Mouse (Mus musculus) hindbrain, embryonic 11.5 days (tissue): ENCODE results near the gene Ctsh. TPM values are rescaled to one million over a fixed set of nuclear protein-coding genes. Genes with fewer than 3 reads are reported as not detected.
"Not testable (repeated sequence)": the region's sequence is repeated elsewhere in the genome, so short reads cannot be mapped to it uniquely, and the experiment has no call there.

Source experiments
- ATAC-seq: fragments of 200-750 bp; cut with Nextera tagmentation; 2 replicates; pipeline ENCODE4 v1.8.0; 2017; ENCODE audit warnings: mild to moderate bottlenecking, moderate TSS enrichment, moderate library complexity; ENCODE audit not compliant: low FRiP score
- DNase-seq: peaks from one replicate; pipeline ENCODE4 v3.0.0-alpha.2; 2015; ENCODE audit warnings: low spot score
- H3K27ac ChIP-seq: fragments of 300-500 bp; sonication (generic); 2 replicates; pipeline ENCODE4 v1.5.1; 2014; ENCODE audit warnings: mild to moderate bottlenecking, low read depth, low read length
- H3K27me3 ChIP-seq: fragments of 300-500 bp; sonication (generic); 2 replicates; pipeline ENCODE4 v1.6.1; 2014; ENCODE audit warnings: mild to moderate bottlenecking, low read length, moderate library complexity, mixed read lengths; ENCODE audit not compliant: control insufficient read depth, insufficient read depth
- H3K36me3 ChIP-seq: fragments of 300-500 bp; sonication (generic); 2 replicates; pipeline ENCODE4 v1.6.1; 2014; ENCODE audit warnings: mild to moderate bottlenecking, low read length, moderate library complexity, mixed read lengths; ENCODE audit not compliant: control insufficient read depth, insufficient read depth
- H3K4me1 ChIP-seq: fragments of 300-500 bp; sonication (generic); replicated peaks from 2 replicates; pipeline ENCODE4 v1.6.1; 2014; ENCODE audit warnings: low read length, mixed read lengths; ENCODE audit not compliant: control insufficient read depth, insufficient read depth
- H3K4me2 ChIP-seq: fragments of 300-500 bp; sonication (generic); replicated peaks from 2 replicates; pipeline ENCODE4 v1.6.1; 2014; ENCODE audit warnings: mild to moderate bottlenecking, low read depth, low read length
- H3K4me3 ChIP-seq: fragments of 300-500 bp; sonication (generic); 2 replicates; pipeline ENCODE4 v1.5.1; 2014; ENCODE audit warnings: low read depth, low read length
- H3K9ac ChIP-seq: fragments of 300-500 bp; sonication (generic); 2 replicates; pipeline ENCODE4 v1.6.1; 2014; ENCODE audit warnings: low read depth, low read length
- H3K9me3 ChIP-seq: fragments of 300-500 bp; sonication (generic); 2 replicates; pipeline ENCODE4 v1.6.1; 2016; ENCODE audit warnings: low read length; ENCODE audit not compliant: control insufficient read depth
- WGBS: fragments of 180-500 bp; shearing (Covaris S2); extraction: QIAGEN DNeasy Blood & Tissue Kit; methylation state at CpG from one replicate; pipeline ENCODE4 v1.1.7; 2014; 5-methylcytosine and 5-hydroxymethylcytosine counted together
- polyA plus RNA-seq: library from polyadenylated mRNA; unstranded; fragments of >200 nt; fragmentation: Nextera tagmentation; extraction: Ambion mirVana; gene quantifications from 2 replicates; pipeline ENCODE4 v1.2.1, GENCODE M21; 2014

Gene Ctsh
- polyA plus RNA-seq, 1 experiment from 2014 or later, result 11.6 TPM

DNA sequence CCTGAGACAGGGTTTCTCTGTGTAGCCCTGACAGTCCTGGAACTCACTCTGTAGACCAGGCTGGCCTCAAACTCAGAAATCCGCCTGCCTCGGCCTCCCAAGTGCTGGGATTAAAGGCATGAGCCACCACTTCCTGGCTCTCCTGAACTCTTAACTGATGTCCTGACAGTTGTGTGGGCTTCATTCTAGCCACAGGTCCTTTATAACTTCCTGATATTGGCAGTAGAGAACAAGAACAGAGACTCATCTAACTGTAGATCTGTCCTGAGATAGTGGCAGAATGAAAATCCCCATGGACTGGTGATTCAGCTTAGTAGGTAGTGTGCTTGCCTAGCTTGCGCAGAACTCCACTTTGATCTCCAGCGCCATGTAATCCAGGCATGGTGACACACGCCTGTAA is 7.0 kb downstream of the Ctsh start:
- not testable (repeated sequence) for H3K27me3 ChIP-seq, ATAC-seq, H3K4me1 ChIP-seq, H3K9me3 ChIP-seq, H3K9ac ChIP-seq, H3K36me3 ChIP-seq, DNase-seq, H3K27ac ChIP-seq, H3K4me2 ChIP-seq, H3K4me3 ChIP-seq
- 93% methylated on average over 5 of the region's 5 CpGs for WGBS

GRCm38 (mm10) chr9:90067341-90067740 is 13.4 kb downstream of the Ctsh start:
- DNase-seq (no peak), ATAC-seq (no peak)
- WGBS, result 85% methylated on average over 2 of the region's 2 CpGs
- no peaks in the 10 kb centered on the region for H3K4me1 ChIP-seq
- no peak overlapping the region for H3K4me2 ChIP-seq
- H3K27me3 ChIP-seq, result no peaks in the 10 kb centered on the region
- no peak overlapping the region for H3K9ac ChIP-seq
- no peaks in the 10 kb centered on the region for H3K9me3 ChIP-seq
- no peaks in the 10 kb centered on the region for H3K36me3 ChIP-seq
- H3K4me3 ChIP-seq, result no peak overlapping the region
- H3K27ac ChIP-seq, result no peak overlapping the region

DNA sequence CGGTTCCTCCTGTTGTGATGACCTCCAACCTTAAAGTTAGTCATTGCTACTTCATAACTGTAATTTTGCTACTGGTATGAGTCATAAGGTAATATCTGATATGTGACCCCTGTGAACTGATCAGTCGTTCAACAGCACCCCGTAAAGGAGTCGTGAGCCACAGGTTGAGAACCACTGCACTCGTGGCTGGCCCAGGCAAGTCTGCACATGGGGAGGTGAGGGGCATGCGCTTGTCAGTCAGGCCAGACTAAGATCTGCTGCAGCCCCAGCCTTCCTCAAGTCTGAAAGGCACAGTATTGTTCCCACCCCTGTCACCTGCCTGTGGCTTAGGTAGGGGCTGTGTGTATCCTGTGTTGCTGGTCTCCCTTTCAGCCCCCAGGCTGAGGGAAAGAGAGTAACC is 14.8 kb downstream of the Ctsh start:
- no peaks in the 10 kb centered on the region for H3K4me1 ChIP-seq
- no peaks in the 10 kb centered on the region for H3K9me3 ChIP-seq
- no peak overlapping the region for H3K4me3 ChIP-seq
- ATAC-seq (no peak), DNase-seq (no peak)
- 87% methylated on average over 6 of the region's 6 CpGs for WGBS
- no peaks in the 10 kb centered on the region for H3K36me3 ChIP-seq
- no peaks in the 10 kb centered on the region for H3K27me3 ChIP-seq
- no peak overlapping the region for H3K27ac ChIP-seq
- no peak overlapping the region for H3K4me2 ChIP-seq
- H3K9ac ChIP-seq, result no peak overlapping the region

- DNase-seq (no peak), ATAC-seq (no peak)
- no peaks in the 10 kb centered on the region for H3K4me1 ChIP-seq
- no peaks in the 10 kb centered on the region for H3K36me3 ChIP-seq
- H3K4me3 ChIP-seq, result no peak overlapping the region
- H3K27me3 ChIP-seq, result no peaks in the 10 kb centered on the region
- no peak overlapping the region for H3K9ac ChIP-seq
- no peak overlapping the region for H3K4me2 ChIP-seq
- WGBS, result 79% methylated on average over 7 of the region's 7 CpGs
- no peaks in the 10 kb centered on the region for H3K9me3 ChIP-seq
- H3K27ac ChIP-seq, result no peak overlapping the region
Observed at GRCm38 (mm10) chr9:90069485-90069884, 15.5 kb downstream of the Ctsh start.

- H3K4me3 ChIP-seq, result no peak overlapping the region
- H3K27me3 ChIP-seq, result no peaks in the 10 kb centered on the region
- 88% methylated on average over 7 of the region's 7 CpGs for WGBS
- no peaks in the 10 kb centered on the region for H3K9me3 ChIP-seq
- no peaks in the 10 kb centered on the region for H3K36me3 ChIP-seq
- no peak overlapping the region for H3K9ac ChIP-seq
- H3K27ac ChIP-seq, result no peak overlapping the region
- ATAC-seq (no peak), DNase-seq (no peak)
- no peaks in the 10 kb centered on the region for H3K4me1 ChIP-seq
- H3K4me2 ChIP-seq, result no peak overlapping the region
Observed at GRCm38 (mm10) chr9:90070174-90070573, 16.2 kb downstream of the Ctsh start.

DNA sequence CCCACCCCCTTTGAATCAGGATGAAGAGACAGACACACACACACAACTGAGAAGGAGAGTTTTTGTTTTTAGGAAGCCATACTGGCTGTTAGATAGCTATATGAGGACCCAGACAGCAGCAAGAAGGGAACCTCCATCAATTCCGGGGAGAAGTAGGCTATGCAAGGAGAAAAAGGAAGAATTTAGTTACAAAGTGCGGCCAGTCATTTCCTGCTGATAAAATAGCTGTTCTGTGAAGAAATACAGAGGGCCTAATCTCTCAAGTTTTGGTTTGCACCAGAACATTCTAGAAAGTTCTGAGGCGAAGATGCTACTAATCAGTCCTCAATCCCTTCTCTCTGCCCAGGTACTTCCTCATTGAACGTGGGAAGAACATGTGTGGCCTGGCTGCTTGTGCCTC is 21.4 kb downstream of the Ctsh start:
- Histone ChIP-seq H3K27ac (no peak overlapping the region), H3K4me1 (no peaks in the 10 kb centered on the region), H3K36me3 (no peaks in the 10 kb centered on the region), H3K9me3 (no peaks in the 10 kb centered on the region), H3K4me2 (no peak overlapping the region), H3K4me3 (no peak overlapping the region), H3K27me3 (no peaks in the 10 kb centered on the region), H3K9ac (no peak overlapping the region)
- 82% methylated on average over 4 of the region's 4 CpGs for WGBS
- DNase-seq (no peak), ATAC-seq (no peak)

DNA sequence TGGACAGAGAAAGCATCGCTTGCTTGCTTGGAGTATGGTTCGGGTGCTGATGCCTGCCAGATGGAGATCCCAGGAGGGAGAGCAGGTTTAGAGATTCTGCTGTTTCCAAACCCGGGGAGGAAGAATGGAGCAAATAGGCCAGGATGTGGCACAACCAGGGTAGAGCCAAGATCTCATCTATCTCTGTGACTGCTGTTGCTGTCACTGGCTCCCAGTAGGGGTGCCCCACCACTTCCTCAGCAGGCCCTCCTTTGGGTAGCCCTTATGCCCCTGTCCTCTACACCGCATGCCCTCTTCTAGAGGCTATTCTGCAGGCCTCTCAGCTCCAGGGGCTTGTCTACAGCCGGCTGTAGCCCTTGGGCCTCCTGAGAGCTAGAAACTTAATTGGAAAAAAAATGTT is 22.2 kb downstream of the Ctsh start:
- Histone ChIP-seq H3K9ac (no peak overlapping the region), H3K4me3 (no peak overlapping the region), H3K27me3 (no peaks in the 10 kb centered on the region), H3K4me1 (no peaks in the 10 kb centered on the region), H3K9me3 (no peaks in the 10 kb centered on the region), H3K27ac (no peak overlapping the region), H3K36me3 (no peaks in the 10 kb centered on the region), H3K4me2 (no peak overlapping the region)
- 79% methylated on average over 5 of the region's 5 CpGs for WGBS
- DNase-seq, result no peak
- ATAC-seq, result no peak

DNA sequence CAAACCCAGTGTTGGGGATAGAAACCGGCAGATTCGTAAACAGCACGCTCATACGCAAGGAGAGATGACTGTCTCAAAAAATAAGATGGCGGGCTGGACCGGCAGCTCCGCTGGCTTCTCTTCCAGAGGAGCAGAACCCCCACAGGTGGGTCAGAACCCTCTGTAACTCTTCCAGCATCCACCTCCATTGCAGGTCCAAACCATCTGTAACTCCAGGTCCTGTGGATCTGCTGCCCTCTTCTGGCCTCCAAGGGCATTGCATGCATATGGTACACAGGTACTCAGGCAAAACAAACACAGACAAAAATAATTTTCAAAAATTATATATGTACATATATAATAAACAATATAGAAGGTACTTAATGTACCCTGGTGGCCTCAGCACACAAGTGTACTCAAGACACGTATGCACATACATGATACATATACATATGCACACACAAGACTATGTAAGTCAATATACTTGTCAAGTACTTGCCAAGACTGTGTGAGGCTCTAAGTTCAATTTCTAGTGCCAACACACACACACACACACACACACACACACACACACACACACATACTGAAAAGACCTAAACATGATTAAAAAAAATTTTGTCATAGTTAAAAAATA is 23.0 kb downstream of the Ctsh start:
- 61% methylated on average over 8 of the region's 8 CpGs for WGBS
- no peaks in the 10 kb centered on the region for H3K27me3 ChIP-seq
- H3K4me1 ChIP-seq, result no peaks in the 10 kb centered on the region
- ATAC-seq (peak; percentile 58), DNase-seq (peak; percentile 63)
- no peak overlapping the region for H3K4me2 ChIP-seq
- H3K4me3 ChIP-seq, result no peak overlapping the region
- no peaks in the 10 kb centered on the region for H3K9me3 ChIP-seq
- no peak overlapping the region for H3K27ac ChIP-seq
- H3K9ac ChIP-seq, result no peak overlapping the region
- no peaks in the 10 kb centered on the region for H3K36me3 ChIP-seq

DNA sequence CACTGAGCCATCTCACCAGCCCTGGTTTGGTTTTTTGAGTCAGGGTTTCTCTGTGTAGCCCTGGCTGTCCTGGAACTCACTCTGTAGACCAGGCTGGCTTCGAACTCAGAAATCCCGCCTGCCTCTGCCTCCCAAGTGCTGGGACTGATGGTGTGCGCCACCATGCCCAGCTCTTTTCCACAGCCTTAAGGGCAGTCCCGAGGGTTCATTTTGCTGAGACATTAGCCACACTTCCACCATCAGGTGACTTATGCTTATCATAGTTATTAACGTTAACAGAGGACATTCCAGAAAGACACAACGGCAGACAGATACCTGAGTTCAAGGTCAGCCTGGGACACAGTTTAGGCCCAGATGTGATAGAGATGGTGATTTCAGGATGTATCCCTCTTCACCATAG is 28.0 kb downstream of the Ctsh start:
- not testable (repeated sequence) for H3K27ac ChIP-seq, H3K27me3 ChIP-seq, H3K4me1 ChIP-seq, H3K4me2 ChIP-seq, DNase-seq, ATAC-seq, H3K4me3 ChIP-seq, H3K36me3 ChIP-seq, H3K9ac ChIP-seq, H3K9me3 ChIP-seq
- WGBS, result 90% methylated on average over 6 of the region's 6 CpGs
